Mouse (Mus musculus): ENCODE data around the gene Nck2. TPM values are rescaled to one million over a fixed set of nuclear protein-coding genes. Genes with fewer than 3 reads are reported as not detected.
A peak's percentile ranks its signal among the peaks of the same experiment; 100 is the strongest.

Nck2 gene
- polyA plus RNA-seq (2016; fragmentation: Nextera tagmentation; extraction: Ambion mirVana), result 35.3 and 36.8 TPM in 2 replicates

DNA sequence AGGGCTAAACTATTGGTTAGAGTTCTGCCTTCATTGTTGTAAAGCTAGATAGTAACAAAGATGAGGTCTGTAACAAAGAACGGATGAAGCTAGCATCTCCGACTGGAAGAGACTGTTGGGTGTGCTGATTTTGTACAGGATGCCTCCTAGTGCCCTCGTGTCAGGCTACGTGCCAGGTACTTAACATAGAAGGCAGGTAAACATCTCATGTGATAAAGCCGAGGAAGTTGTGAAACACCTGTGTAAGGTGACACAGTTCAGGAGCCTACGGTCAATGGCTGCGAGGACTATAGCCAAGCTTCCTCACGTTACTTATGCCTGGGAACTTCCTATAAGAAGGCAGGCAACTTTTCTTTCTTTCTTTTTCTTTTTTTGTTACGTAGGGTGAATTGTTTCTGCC is at the start of gene Nck2:
Nck2 (plus strand) TSS at position 49 of the 400 bp plus-strand sequence.
- H3K4me3 ChIP-seq, result peak within 1 kb of the TSS; percentile 94
- whole genome bisulfite sequencing, result 20% methylated on average over 9 of the region's 9 CpGs
- H3K36me3 ChIP-seq (replicated peaks), result no peaks in the 10 kb centered on the region

DNA sequence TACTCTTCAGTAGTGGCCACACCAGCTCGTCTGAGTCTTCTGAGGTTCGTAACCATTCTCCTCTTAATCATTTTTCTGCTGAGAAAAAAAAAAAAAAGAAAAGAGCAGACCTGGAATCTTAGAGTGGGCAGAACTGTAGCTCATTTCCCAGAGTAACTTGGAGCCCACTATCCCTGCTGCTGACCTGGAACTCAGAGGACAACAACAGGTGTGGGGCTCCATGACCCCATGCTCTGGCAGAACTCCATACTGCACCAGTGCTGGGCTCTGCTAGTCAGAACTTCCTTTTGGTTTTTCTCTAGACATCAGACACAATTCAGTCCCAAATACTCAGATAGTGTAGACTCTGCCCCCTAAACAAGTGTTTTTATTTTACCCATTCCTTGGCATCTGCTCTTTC is 49.3 kb upstream of the Nck2 start:
- Histone ChIP-seq H3K27ac (no peak overlapping the region), H3K36me3 (replicated peaks) (no peaks in the 10 kb centered on the region), H3K4me3 (no peak overlapping the region), H3K9me3 (no peaks in the 10 kb centered on the region), H3K27me3 (ENCODE audit: poor library complexity, severe bottlenecking) (no peaks in the 10 kb centered on the region), H3K4me1 (peaks cover 8% of the 10 kb centered on the region)
- 87% methylated on average over 2 of the region's 2 CpGs for WGBS
- no peak for DNase-seq (ENCODE audit: extremely low spot score, low spot score)

More for the DNA sequence above, at the start of gene Nck2:
- Histone ChIP-seq H3K27me3 (ENCODE audit: poor library complexity, severe bottlenecking) (peaks cover 12% of the 10 kb centered on the region), H3K4me1 (peaks cover 27% of the 10 kb centered on the region), H3K27ac (peak within 1 kb of the TSS; percentile 98), H3K9me3 (no peaks in the 10 kb centered on the region)
- no peak for DNase-seq (ENCODE audit: extremely low spot score, low spot score)

DNA sequence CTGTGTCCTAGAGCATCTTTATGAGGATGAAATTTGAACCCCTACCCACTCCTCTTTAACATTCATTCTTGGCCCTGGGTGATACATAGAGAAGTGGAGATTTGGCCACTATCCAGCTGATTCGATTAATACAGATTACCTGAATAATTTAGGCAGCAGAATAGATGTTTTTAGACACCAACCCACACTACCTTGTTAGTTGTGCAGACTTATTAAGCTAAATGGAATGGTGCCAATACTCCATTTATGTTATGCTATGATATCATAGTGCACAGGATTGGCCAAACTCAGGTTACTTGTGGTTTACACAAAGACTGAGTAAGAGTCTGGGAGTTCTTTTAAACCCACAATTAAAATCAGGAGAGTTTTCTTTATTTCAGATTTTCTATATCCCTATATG is 48.6 kb upstream of the Nck2 start:
- WGBS, result 96% methylated on average over 1 of the region's 1 CpGs
- Histone ChIP-seq H3K36me3 (replicated peaks) (no peaks in the 10 kb centered on the region), H3K4me3 (no peak overlapping the region), H3K4me1 (peaks cover 8% of the 10 kb centered on the region), H3K27me3 (ENCODE audit: poor library complexity, severe bottlenecking) (no peaks in the 10 kb centered on the region), H3K9me3 (no peaks in the 10 kb centered on the region), H3K27ac (no peak overlapping the region)
- no peak for DNase-seq (ENCODE audit: extremely low spot score, low spot score)

DNA sequence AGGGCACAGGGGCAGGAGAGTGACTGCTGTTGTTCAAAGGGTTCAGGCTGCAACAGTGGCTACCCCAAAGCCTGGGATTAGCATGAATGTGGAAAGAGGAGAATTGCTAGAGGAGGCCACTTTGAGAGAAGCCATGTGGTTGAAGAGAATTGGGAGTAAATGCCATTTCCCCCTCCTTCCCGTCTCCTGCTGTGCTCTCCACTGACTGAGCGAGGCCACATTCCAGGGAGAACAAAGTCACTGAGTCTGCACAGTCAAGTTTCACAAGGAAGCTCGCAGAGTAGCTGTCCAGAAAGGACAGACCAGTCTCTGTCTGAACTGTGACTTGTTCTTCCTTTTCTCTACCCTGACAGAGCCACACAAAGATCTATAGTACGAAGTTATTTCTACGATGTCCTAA is 47.9 kb upstream of the Nck2 start:
- no peaks in the 10 kb centered on the region for H3K9me3 ChIP-seq
- H3K27me3 ChIP-seq (ENCODE audit: poor library complexity, severe bottlenecking), result no peaks in the 10 kb centered on the region
- H3K4me1 ChIP-seq, result peaks cover 8% of the 10 kb centered on the region
- 33% methylated on average over 5 of the region's 5 CpGs for WGBS
- no peak for DNase-seq (ENCODE audit: extremely low spot score, low spot score)
- H3K36me3 ChIP-seq (replicated peaks), result no peaks in the 10 kb centered on the region
- no peak overlapping the region for H3K4me3 ChIP-seq
- H3K27ac ChIP-seq, result no peak overlapping the region

DNA sequence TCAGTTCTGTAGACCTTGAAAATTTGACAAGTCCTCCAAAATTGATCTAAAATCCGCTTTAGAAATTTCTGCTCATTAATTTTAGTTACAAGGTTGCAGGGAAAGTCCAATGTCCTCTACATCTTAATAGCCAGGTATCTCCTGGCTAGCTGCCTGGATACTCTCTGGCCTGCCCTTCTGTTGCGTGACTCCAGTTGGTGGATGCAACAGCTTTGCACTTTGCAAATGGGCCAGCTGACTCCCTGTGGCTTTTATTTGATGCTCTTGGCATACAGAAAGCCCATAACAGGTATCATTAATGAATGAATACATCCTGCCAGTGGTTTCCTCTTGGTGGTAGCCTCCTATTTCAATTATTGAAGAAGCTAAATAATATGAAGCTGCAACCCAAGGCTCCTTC is 47.3 kb upstream of the Nck2 start:
- H3K27ac ChIP-seq, result no peak overlapping the region
- H3K4me1 ChIP-seq, result peaks cover 8% of the 10 kb centered on the region
- no peaks in the 10 kb centered on the region for H3K9me3 ChIP-seq
- H3K27me3 ChIP-seq (ENCODE audit: poor library complexity, severe bottlenecking), result no peaks in the 10 kb centered on the region
- no peaks in the 10 kb centered on the region for H3K36me3 ChIP-seq (replicated peaks)
- no peak overlapping the region for H3K4me3 ChIP-seq
- 92% methylated on average over 2 of the region's 2 CpGs for WGBS
- DNase-seq (ENCODE audit: extremely low spot score, low spot score), result no peak

DNA sequence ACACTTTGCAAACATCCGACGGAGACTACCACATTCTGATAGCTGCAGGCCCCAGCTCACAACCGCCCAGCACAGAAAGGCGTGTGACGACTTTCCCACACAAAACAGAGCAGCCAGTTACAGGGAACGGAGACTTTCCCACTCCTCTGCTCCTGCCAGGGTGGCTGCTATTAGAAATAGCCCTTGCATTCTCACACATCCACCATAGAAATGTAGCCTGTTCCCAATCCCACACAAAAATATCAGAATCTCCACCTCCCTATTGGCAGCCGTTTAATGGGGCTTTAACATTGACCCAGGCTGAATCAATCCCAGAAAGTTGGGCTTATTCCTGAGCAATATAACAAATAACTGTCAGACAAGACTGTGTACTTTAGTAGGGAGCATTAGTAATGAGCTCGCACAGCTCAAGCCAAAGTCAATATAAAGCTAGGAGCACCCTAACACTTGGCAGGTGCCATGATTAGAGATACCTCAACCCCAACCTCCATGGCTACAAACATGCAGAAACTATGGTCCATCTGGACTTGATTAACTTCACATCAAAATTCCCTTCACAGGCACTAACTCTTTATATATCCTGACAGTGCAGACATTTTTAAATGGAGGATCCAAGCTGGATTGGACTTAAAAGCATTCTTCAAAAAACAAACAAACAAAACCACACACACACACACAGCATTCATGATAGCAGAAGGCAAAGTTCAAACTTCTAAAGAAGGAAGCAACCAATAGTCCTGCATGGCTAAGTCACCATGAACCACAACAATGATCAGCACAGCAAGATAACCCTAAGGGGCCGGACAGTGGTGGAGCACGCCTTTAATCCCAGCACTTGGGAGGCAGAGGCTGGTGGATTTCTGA is 45.4 kb upstream of the Nck2 start:
- no peaks in the 10 kb centered on the region for H3K9me3 ChIP-seq
- H3K4me3 ChIP-seq, result no peak overlapping the region
- WGBS, result 94% methylated on average over 10 of the region's 10 CpGs
- no peak overlapping the region for H3K27ac ChIP-seq
- no peaks in the 10 kb centered on the region for H3K36me3 ChIP-seq (replicated peaks)
- peaks cover 8% of the 10 kb centered on the region for H3K4me1 ChIP-seq
- no peak for DNase-seq (ENCODE audit: extremely low spot score, low spot score)
- H3K27me3 ChIP-seq (ENCODE audit: poor library complexity, severe bottlenecking), result no peaks in the 10 kb centered on the region

DNA sequence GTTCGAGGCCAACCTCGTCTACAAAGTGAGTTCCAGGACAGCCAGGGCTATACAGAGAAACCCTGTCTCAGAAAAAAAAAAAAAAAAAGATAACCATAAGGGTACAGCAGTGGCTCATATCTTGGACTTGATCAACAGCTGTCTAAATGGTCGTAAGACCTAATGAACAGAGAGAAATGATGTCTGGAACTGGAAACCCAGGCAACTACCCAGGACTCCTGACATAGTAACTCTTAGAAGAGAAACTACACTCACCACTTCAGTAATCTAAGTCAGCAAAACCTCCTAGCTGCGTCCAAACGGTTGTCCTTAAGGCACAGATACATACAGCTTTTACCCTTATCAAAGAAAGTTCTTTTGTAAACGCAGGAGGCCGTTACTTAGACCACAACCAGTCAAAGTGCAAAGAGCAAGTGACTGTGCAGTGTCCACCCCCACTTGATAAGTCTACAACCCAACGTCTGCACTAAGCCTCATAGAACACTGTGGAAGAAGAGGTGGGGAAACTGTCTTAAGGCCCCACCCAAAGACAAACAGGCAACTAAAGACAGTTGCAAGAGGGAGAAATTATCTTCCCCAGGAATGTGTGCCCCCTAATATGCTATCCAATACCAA is 44.7 kb upstream of the Nck2 start:
- DNase-seq (ENCODE audit: extremely low spot score, low spot score), result no peak
- H3K36me3 ChIP-seq (replicated peaks), result no peaks in the 10 kb centered on the region
- WGBS, result 86% methylated on average over 8 of the region's 8 CpGs
- peaks cover 8% of the 10 kb centered on the region for H3K4me1 ChIP-seq
- H3K27ac ChIP-seq, result no peak overlapping the region
- H3K27me3 ChIP-seq (ENCODE audit: poor library complexity, severe bottlenecking), result no peaks in the 10 kb centered on the region
- H3K4me3 ChIP-seq, result no peak overlapping the region
- H3K9me3 ChIP-seq, result no peaks in the 10 kb centered on the region

DNA sequence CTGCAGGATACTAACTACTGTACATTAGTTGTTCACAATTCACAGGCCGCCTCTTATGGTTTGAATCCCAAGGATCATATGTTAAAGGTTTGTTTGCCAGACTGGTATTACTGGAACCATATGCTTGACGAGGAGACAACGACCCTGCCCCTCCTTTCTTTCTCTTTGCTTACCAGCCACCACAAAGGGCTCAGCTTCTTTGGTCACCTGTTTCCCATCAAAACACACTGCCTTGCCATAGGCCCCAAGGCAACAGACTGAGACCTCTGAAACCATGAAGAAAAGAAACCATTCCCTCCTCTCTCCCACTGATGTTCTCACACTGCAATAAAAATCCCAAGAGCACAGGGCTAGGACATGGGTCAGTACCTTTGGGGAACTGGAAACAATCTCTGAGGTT is 43.7 kb upstream of the Nck2 start:
- no peaks in the 10 kb centered on the region for H3K36me3 ChIP-seq (replicated peaks)
- no peaks in the 10 kb centered on the region for H3K9me3 ChIP-seq
- DNase-seq (ENCODE audit: extremely low spot score, low spot score), result no peak
- peaks cover 8% of the 10 kb centered on the region for H3K4me1 ChIP-seq
- H3K27ac ChIP-seq, result no peak overlapping the region
- no peaks in the 10 kb centered on the region for H3K27me3 ChIP-seq (ENCODE audit: poor library complexity, severe bottlenecking)
- H3K4me3 ChIP-seq, result no peak overlapping the region
- WGBS, result 69% methylated on average over 3 of the region's 3 CpGs

DNA sequence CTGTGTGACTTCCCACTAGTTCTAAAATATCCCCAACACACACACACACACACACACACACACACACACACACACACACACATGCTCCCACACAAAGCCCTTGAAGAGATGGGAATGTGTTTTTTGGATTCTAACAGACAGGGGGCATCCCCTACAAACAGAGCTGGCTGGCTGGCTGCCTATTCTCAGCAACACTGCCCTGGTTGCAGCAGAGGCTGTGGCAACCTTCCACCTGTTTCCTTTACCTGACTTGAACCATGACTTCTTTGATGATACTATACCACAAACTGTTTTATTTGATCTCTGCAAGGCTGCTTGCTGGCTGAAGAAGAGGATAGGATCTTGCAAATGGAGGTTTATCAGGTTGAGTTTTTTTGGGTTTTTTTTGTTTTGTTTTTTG is 41.0 kb upstream of the Nck2 start:
- H3K36me3 ChIP-seq (replicated peaks), result no peaks in the 10 kb centered on the region
- no peaks in the 10 kb centered on the region for H3K9me3 ChIP-seq
- H3K27ac ChIP-seq, result no peak overlapping the region
- no peaks in the 10 kb centered on the region for H3K4me1 ChIP-seq
- no peaks in the 10 kb centered on the region for H3K27me3 ChIP-seq (ENCODE audit: poor library complexity, severe bottlenecking)
- H3K4me3 ChIP-seq, result no peak overlapping the region
- no peak for DNase-seq (ENCODE audit: extremely low spot score, low spot score)

DNA sequence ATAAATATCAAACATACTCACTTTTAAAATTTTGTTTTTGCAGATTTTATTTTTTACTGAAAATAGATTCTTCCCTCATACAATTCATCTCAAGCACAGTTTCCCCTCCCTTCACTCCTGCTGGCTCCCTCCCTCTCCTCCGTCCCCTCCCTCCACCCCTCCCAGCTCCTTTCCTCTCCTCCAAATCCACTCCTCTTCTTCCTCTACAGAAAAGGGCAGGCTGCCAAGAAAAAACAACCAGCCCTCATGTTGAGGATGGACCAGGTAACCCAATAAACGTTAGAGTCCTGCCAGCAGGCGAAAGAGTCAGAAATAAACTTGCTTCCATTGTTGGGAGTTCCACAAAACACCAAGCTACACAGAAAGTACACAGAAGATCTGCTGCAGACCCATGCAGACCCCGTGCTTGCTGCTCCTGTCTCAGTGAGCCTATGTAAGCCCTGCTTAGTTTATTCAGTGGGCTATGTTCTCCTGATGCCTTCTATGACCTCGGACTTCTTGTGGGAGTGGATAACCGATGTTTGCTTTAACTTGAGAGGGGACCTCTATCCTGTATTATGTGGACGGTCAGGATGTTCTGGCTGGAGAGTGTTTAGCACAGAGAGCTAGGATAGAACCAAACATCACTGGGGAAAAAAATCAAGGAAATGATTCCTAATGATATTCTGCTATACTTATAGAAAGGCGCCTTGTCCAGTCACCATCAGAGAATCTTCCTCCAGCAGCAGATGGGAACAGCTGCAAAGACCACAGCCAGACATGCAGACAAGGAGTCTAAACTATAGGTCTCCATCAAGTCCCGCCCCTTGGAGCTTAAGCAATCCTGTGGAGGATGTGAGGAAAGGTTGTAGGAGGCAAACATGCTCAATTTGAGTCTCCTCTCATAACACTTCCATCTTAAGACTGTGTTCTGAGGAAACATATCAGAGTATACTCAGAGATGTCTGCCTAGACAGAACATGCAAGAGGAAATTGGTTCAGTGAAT is 39.4 kb upstream of the Nck2 start:
- Histone ChIP-seq H3K27me3 (ENCODE audit: poor library complexity, severe bottlenecking) (no peaks in the 10 kb centered on the region), H3K9me3 (no peaks in the 10 kb centered on the region), H3K27ac (no peak overlapping the region), H3K4me3 (no peak overlapping the region), H3K4me1 (no peaks in the 10 kb centered on the region), H3K36me3 (replicated peaks) (no peaks in the 10 kb centered on the region)
- WGBS, result 66% methylated on average over 9 of the region's 9 CpGs
- DNase-seq (ENCODE audit: extremely low spot score, low spot score), result no peak

DNA sequence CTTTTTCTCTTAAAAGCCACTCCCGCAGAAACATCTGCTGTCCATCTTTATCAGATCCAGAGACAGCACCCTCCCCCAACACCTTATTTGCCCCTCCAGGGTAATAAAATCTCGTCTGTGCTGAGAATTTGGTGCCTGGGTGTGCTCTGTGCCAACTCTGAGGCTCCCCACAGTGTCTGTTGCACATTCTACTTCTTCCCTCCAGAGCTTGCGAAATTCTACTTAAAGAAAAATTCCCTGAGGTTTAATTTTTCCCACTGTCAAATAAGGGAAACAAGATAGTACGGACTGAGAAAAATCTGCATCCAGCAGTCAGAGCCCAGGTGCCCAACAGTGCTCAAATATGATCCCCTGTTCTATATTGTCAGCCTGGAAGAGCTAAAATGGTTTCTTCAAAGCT is 35.4 kb upstream of the Nck2 start:
- no peaks in the 10 kb centered on the region for H3K4me1 ChIP-seq
- H3K4me3 ChIP-seq, result no peak overlapping the region
- no peaks in the 10 kb centered on the region for H3K27me3 ChIP-seq (ENCODE audit: poor library complexity, severe bottlenecking)
- H3K27ac ChIP-seq, result no peak overlapping the region
- no peaks in the 10 kb centered on the region for H3K36me3 ChIP-seq (replicated peaks)
- no peak for DNase-seq (ENCODE audit: extremely low spot score, low spot score)
- WGBS, result 75% methylated on average over 4 of the region's 4 CpGs
- no peaks in the 10 kb centered on the region for H3K9me3 ChIP-seq

DNA sequence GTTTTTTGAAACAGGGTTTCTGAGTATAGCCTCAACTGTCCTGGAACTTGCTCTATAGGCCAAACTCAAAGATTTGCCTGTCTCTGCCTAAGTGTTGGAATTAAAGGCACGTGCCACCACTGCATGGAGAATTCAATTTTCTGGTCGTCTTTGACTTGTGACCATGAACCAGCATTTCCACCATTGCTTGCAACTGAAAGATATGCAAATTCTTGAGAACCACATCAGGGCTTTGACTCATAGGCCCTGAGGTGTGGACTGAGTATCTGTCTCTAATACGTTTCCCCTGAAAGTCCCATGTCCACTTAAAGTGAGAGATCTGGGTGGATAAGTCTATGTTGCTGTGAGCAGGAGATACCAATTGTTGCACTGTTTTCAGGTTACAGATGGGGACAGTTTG is 31.6 kb upstream of the Nck2 start:
- Histone ChIP-seq H3K4me1 (no peaks in the 10 kb centered on the region), H3K4me3 (no peak overlapping the region), H3K36me3 (replicated peaks) (no peaks in the 10 kb centered on the region), H3K27me3 (ENCODE audit: poor library complexity, severe bottlenecking) (no peaks in the 10 kb centered on the region), H3K9me3 (no peaks in the 10 kb centered on the region), H3K27ac (no peak overlapping the region)
- 86% methylated on average over 3 of the region's 3 CpGs for WGBS
- no peak for DNase-seq (ENCODE audit: extremely low spot score, low spot score)
